Mouse (Mus musculus): ENCODE measurements around the gene Tulp2.

- no peak for TF ChIP-seq CTCF (IDR thresholded peaks at IDR 0.05; ENCODE audit: extremely low read depth, insufficient read depth, low read length)
- TF ChIP-seq POLR2A (IDR thresholded peaks at IDR 0.05; ENCODE audit: extremely low read depth, insufficient read depth, low read length): no peak
Measured at GRCm38 (mm10) chr7:45523678-45524170, 42.0 kb downstream of the Tulp2 start.

Measured in cortical plate, adult 2 months (tissue).